Mouse (Mus musculus): ENCODE measurements around the gene Snx29.

- TF ChIP-seq POLR2A (IDR thresholded peaks at IDR 0.05; ENCODE audit: borderline replicate concordance, extremely low read depth, insufficient read depth, insufficient read length, poor library complexity, severe bottlenecking) (no peak), CTCF (IDR thresholded peaks at IDR 0.05; ENCODE audit: borderline replicate concordance, extremely low read depth, insufficient read depth, insufficient read length) (no peak)
These were observed 150.1 kb downstream of the Snx29 start for GRCm38 (mm10) chr16:11472852-11473251.
